Mouse (Mus musculus): Measurements from ENCODE around the gene Serinc5. TPM values are rescaled to one million over a fixed set of nuclear protein-coding genes. Genes with fewer than 3 reads are reported as not detected.

Gene Serinc5
- total RNA-seq, 2 experiments from 2014 or later: 44.0 to 56.6 TPM

DNA sequence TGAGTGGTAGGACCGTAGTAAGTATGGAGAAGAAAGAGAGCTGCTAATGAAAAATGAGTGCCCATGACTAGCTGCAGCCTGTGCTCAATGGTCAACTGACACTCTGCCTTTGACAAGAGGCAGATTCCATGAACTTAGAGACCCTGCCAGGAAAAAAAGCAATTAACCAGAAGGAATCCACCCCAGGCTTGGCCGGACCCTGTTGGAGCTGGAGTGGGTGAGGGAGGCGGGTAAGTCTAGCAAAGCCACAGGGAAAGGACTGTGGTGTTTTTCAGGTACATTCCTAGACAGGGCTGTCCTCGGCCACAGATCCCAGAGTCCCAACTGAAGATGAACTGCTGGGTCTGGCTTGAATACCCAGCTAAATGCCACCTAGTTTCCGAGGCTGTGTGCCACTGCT lies 121.9 kb downstream of the Serinc5 start:
- no peak for ATAC-seq (replicated peaks; ENCODE audit: low FRiP score, poor library complexity, severe bottlenecking)

DNA sequence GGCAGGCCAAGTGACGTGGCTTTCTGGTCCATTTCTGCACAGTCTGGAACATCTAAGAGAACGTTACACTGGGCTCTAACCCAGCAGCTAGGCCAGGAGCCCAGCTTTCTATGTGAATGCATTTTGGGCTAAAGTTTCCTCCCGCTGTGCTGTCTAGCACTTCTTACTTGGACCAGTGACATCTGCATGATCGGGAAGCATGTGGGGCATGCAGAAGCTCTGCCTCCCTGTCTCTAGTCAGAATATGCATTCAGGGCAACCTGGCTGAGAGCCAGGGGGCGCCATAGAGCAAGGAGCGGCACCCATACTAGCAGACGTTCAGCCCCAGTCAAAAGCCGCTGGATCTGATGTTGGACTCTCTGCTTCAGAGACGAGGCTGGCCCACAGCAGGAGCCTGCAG lies 122.4 kb downstream of the Serinc5 start:
- ATAC-seq (replicated peaks; ENCODE audit: low FRiP score, poor library complexity, severe bottlenecking): no peak

DNA sequence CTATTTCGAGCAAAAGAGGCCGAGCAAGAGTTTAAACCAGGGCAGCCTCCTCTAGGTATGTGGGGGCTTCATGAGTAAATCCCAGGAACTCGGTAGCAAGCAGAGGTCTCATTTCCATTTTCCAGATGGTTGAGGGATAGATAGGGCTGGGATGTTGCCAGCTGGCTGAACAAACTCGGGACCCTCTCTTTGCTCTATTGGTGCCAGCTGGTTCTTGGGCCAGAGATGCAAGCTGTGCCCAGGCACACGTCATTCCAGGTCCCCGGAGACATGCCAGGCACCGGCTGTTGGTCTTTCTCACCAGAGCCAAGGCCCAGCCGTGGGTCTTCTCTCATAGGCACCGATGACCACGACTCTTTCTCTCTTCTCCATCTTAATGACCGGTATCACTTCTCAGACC lies 122.8 kb downstream of the Serinc5 start:
- ATAC-seq (replicated peaks; ENCODE audit: low FRiP score, poor library complexity, severe bottlenecking): no peak

DNA sequence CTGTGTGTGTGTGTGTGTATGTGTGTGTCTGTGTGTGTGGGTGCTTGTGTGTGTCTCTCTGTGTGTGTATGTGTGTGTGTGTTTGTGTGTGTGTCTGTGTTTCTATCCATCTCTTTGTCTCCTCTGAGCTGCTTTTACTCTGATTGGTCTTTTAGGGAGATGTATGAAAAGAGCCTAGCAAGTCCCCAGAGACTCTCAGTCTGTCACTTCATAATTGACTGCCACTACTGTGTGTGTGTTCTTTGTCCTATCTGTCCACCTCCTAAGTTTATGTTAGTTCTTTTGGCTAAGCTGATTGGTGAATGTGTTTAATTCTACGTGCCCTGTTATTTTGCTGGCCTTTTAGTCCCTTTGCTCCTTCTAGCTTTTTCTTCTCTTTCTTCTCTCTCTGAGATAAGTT lies 124.8 kb downstream of the Serinc5 start:
- no peak for ATAC-seq (replicated peaks; ENCODE audit: low FRiP score, poor library complexity, severe bottlenecking)

DNA sequence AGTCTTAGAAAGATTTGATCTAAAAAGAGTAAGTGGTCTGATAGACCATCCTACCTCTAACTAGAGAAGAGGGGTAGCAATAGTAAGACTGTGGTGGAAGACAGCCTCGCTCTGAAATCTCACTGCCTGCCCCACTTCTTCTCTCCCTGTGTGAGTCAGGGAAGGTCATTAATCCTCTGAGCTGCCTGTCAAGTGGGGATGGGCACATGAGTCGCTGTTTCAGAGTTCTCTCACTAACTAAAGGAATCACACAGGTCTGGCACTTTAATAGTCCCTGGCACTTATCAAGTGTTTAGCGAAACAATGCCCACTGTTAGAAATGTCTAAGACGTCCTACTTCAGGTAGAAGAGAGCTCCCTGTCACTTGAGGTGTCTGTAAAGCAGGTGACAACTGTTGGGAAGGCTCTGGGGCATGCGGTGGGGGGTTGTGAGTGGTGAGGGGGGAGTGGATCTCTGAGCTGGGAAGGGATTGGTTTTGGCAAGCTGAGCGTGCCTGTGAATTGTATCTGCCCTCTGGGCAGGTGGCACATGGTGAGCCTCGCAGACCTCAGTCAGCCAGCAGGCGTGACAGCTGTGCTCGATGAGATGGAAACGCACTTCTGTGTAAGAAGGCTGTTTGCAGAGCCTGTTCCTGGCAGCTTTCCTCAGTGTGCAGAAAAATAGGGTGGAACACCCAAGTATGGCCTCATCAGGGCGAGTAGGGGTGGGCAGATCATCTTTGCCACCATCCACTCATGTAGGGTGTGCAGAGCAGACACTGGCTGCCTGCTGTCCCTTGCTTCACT lies 125.8 kb downstream of the Serinc5 start:
- no peak for ATAC-seq (replicated peaks; ENCODE audit: low FRiP score, poor library complexity, severe bottlenecking)

DNA sequence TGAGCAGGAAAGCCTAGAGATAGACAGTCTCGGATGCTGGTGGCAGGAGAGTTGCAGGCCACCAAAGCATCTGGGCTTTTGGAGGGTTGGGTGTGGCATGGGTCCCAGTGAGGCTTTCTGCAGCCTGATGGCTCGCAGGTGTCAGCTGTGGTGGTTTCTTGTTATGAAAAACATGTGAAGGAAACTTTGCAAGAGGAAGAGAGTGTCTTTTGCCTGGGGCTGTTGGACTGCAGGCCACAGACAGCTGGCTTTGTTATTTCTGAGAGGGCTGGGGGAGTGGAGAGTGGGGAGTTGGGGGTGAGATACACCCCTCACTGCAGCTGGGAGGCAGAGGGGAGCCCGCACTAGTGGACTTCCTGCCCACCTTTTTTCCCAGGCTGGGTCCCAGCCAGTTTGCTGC lies 127.9 kb downstream of the Serinc5 start:
- no peak for ATAC-seq (replicated peaks; ENCODE audit: low FRiP score, poor library complexity, severe bottlenecking)

DNA sequence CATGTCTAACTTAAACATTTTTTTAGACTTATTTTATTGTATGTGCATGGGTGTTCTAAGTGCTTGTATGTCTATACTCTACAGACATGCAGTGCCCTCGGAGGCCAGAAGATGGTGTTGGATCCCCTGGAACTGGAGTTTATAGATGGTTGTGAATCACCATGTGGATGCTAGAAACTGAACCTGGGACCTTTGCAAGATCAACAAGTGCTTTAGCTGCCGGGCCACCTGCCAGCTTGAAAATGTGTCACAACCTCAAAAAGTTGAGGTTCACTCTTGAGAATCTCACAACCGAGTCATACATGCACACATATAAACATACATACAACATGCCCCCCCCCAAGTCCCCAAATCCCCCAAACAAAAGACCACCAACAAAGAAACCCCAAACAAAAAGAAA lies 129.0 kb downstream of the Serinc5 start:
- ATAC-seq (replicated peaks; ENCODE audit: low FRiP score, poor library complexity, severe bottlenecking): no peak

DNA sequence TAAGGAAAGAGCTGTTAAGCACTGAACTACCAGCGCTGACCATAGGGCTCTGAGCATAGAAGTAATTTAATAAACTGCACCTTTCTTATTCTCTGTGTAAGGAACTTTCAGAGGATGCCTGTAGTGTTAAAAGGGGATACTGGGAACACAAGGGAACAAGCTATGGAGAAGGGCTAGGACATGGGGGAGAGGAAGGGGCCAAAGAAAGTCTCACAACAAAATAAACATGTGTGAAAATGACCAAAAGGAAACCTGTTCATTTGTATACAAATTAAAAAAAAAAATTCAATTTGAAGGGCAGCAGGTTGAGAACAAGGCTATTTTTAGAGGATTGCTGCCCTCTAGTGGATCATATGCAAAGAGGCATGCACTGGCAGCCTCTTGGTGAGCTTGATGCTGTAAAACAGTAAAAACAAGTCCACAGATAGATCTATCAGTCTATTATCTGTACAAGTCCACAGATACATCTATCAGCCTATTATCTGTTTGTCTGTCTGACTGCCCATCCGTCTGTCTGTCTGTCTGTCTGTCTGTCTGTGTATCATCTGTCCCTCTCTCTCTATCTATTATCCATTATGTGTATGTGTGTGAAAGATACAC lies 129.9 kb downstream of the Serinc5 start:
- peak; percentile 63; the same call in 1 of the 2 replicates for ATAC-seq (replicated peaks; ENCODE audit: low FRiP score, poor library complexity, severe bottlenecking)

DNA sequence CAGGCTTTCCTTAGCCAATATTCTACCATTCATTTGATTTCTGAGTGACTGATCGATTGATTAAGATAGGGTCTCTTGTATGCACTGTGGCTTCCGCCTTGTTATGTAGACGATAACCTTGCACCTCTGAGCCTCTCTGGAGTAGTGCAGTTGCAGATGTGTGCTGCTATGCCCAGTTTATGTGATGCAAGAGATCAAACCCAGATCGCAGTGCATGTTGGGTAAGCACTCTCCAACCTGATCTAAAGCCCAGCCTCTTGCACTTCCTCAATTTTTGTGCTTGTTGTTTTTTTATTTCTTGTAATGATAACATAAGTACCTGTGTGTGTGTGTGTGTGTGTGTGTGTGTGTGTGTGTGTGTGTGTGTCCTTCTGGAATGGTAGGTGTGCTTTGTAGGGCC lies 132.0 kb downstream of the Serinc5 start:
- no peak for ATAC-seq (replicated peaks; ENCODE audit: low FRiP score, poor library complexity, severe bottlenecking)

DNA sequence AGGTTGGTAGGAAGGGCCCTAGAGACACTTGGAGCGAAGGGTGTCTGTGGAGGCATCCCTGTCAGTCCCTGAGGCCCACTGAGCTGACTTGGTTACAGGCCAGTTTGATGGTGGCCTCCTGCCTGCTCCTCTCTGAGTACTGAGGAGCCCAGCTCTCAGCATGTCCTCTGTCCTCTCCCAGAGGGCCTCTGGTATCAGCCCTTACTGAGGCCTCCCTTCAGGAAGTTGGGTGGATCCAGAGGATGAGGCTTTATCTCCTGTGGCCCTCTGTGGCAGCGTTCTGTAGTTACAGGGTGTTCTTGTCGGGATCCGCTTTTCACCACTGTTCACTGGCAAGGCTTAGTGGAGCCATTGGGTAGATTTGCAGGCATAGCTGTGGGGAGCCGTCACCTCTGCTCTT lies 132.4 kb downstream of the Serinc5 start:
- no peak for ATAC-seq (replicated peaks; ENCODE audit: low FRiP score, poor library complexity, severe bottlenecking)

DNA sequence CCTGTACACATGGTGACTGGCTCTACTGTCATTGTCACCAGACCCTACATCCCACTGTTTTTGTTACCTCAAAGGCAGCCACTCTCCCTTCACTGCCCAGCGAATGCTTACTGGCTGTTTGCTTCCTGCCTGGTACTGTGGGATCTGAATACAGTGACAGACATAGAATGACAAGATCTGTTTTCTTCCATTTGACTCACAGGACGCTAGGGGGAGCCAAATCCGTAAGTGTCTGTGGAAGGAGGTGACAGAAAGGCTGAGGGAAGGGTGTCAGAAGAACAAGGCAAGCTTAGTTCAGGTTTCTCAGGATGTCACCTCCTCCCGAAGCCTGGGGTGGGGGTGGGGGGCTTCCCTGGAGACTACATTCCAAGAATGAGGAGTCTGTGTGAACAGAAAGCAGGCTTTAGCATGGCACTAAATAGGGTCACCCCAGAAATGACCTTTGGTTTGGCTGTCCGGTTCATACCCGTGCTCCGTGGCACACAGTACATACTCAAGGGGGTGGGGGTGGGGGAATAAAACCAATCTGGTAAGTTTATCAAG lies 140.2 kb downstream of the Serinc5 start:
- ATAC-seq (replicated peaks; ENCODE audit: low FRiP score, poor library complexity, severe bottlenecking): peak; percentile 52; the same call in 1 of the 2 replicates

DNA sequence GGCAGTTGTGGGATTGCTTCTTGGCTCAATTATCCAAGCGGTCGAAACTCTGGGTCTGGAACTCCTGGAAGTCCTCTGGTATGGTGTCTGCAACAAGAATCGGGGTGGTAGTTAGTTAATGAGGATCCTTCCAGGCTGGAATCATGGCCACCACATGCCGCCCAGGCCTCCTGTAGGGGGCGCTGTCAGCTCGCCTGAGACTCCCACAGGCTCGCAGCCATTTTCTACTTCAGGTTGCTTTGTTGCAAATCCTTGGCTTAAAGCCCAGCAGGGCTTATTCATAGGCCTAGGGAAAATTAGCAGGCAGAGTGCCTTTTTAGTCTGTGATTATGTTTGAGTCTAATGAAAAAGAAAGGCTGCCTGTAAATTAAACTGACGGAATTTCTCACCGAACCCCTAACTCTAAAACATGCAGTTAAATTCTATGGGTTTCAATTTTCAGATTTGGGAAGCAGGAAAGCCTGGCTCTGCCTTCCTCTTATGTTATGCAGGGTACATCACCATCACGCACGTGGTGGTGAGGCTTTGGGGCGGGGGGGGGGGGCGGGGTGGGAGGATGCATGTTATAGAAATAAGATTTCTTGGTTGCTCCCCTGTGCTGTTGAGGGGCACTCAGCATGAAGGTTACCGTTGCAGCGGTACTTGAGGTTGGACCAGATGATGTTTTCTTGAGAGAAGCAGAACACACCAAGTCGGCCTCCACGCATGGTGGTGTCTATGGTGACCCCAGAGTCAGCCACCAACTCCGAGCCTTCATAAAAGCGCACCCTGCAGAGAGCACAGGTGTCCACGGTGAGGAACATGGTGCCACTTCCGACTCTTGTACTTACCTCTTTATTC lies 141.1 kb downstream of the Serinc5 start:
- no peak for ATAC-seq (replicated peaks; ENCODE audit: low FRiP score, poor library complexity, severe bottlenecking)

DNA sequence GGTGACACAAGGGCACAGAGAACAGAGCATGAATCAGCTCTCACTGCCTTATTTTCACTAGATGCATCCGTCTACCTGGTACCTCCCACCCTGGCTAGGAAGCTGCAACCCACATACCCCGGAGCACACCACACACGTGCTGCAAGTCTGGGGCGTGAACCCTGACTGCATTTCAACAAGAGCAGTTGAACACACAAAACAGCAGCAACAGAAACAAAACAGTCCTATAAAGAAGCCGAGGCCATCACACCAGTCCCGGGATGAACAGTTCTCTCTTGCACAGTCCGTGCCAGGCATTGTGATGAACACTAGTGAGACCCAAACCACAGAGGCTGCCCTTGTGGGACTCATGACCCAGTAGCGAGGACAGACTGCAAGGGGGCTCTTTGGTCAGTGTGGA lies 142.8 kb downstream of the Serinc5 start:
- ATAC-seq (replicated peaks; ENCODE audit: low FRiP score, poor library complexity, severe bottlenecking): no peak

DNA sequence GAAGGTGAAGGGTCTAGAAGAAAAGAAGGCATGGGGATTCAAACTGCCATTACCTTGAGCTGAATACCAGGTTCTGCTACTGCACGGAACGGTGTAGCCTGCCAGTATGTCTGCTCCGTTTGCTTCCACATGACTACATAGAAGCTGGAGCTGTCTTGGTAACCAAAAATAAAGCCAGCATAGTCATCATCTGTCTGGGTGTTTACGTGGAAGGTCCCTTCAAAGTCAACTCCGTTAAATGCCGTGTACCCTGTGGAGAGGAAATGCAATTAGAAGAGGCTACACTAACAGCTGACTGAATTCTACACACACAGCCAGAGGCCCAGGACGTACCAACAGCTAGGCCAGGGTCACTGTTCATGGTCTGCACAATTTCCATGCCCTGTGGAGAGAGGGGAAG lies 144.1 kb downstream of the Serinc5 start:
- ATAC-seq (replicated peaks; ENCODE audit: low FRiP score, poor library complexity, severe bottlenecking): no peak

DNA sequence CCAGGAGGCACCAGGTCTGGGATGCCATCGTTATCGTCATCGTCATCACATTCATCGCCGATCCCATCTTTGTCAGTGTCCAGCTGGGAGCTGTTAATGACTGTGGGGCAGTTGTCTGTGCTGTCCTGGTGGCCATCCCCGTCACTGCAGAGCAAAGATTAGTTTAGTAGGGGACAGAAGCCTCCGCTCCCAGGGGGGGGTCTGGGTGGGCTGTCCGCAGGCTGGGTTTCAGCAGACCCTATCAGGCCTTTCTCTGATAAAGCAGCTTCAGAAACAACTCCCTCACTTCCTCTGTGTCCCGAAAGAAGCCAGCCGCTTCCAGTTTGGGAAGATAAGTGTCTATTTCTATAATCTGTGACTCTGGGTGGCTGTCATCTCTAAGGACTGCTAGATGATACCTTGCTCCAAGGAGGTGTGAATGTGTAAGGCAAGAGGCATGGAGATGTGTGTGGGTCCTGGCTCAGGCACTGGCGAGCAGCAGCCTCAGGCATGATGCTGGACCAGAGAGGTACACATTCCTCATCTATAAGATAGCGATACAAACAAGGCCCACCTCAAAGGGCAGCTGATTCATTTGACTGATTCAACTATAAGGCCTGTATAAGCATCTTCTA lies 147.2 kb downstream of the Serinc5 start:
- no peak for ATAC-seq (replicated peaks; ENCODE audit: low FRiP score, poor library complexity, severe bottlenecking)

DNA sequence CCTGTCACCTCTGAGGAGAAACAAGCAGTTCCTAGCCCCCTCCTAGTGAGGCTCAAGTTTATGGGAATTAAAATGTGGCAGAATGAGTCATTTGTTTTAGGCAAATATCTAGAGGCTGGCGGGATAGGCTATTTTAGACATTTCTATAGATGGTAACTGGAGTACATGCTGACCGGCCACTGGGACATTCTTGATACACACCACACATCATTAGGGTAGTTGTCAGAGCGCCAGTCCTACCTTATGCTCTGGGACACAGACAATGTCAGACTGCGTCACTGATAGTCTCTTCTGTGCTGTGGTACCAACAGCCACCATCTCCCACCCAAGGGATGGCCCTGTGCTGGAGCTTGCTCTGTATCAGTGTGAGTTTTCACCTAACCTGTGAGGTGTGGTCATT lies 148.2 kb downstream of the Serinc5 start:
- ATAC-seq (replicated peaks; ENCODE audit: low FRiP score, poor library complexity, severe bottlenecking): no peak

DNA sequence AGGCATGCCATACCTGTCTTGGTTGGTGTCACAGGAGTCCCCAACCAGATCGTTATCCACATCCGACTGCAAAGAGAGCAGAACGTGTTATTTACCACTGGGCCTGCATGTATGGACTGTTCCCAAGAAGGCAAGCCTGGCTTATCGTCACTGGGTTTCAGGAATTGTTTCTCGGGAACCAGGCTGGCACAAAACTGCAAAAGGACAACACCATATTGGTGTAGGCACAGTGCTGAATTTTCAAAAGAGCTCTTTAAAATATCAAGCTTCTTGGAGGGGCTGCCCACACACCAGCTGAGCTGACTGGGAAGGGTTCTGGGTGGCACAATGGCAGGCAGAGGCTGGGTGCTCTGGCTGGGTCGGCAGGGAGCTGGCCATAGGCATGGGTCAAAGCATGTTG lies 149.6 kb downstream of the Serinc5 start:
- ATAC-seq (replicated peaks; ENCODE audit: low FRiP score, poor library complexity, severe bottlenecking): no peak

All from erythroid progenitor cell, adult 5-6 weeks (primary cell).